Mouse (Mus musculus) kidney, postnatal 0 days (tissue): Measurements from ENCODE around the gene Dgat2l6. TPM values are rescaled to one million over a fixed set of nuclear protein-coding genes. Genes with fewer than 3 reads are reported as not detected.

Source experiments
- ATAC-seq: fragments of 200-750 bp; cut with Nextera tagmentation; replicated peaks from 2 replicates; pipeline ENCODE4 v1.8.0; 2017; ENCODE audit warnings: low read depth, moderate number of reproducible peaks, moderate TSS enrichment, moderate library complexity; ENCODE audit not compliant: low FRiP score
- DNase-seq: peaks from one replicate; pipeline ENCODE4 v3.0.0-alpha.2; 2016; ENCODE audit warnings: low spot score
- H3K27ac ChIP-seq: fragments of 300-500 bp; sonication (generic); 2 replicates; pipeline ENCODE4 v1.5.1; 2014; ENCODE audit warnings: mild to moderate bottlenecking
- H3K27me3 ChIP-seq: fragments of 300-500 bp; sonication (generic); 2 replicates; pipeline ENCODE4 v1.6.1; 2014; ENCODE audit warnings: low read length, mixed read lengths; ENCODE audit not compliant: insufficient read depth
- H3K36me3 ChIP-seq: fragments of 300-500 bp; sonication (generic); 2 replicates; pipeline ENCODE4 v1.6.1; 2014; ENCODE audit warnings: low read length, mixed read lengths; ENCODE audit not compliant: insufficient read depth
- H3K4me1 ChIP-seq: fragments of 300-500 bp; sonication (generic); replicated peaks from 2 replicates; pipeline ENCODE4 v1.6.1; 2014; ENCODE audit warnings: antibody characterized with exemption, low read length, mixed read lengths; ENCODE audit not compliant: insufficient read depth
- H3K4me2 ChIP-seq: fragments of 300-500 bp; sonication (generic); 2 replicates; pipeline ENCODE4 v1.6.1; 2014; ENCODE audit warnings: mild to moderate bottlenecking, low read length, moderate library complexity, mixed read lengths
- H3K4me3 ChIP-seq: fragments of 300-500 bp; sonication (generic); replicated peaks from 2 replicates; pipeline ENCODE4 v1.5.1; 2014; ENCODE audit warnings: low read depth, low read length
- H3K9ac ChIP-seq: fragments of 300-500 bp; sonication (generic); 2 replicates; pipeline ENCODE4 v1.6.1; 2014; ENCODE audit warnings: low read depth, low read length
- H3K9me3 ChIP-seq: fragments of 300-500 bp; sonication (generic); replicated peaks from 2 replicates; pipeline ENCODE4 v1.6.1; 2016; ENCODE audit warnings: low read length, inconsistent platforms, mixed read lengths
- CTCF ChIP-seq: IDR thresholded peaks from 2 replicates; pipeline ENCODE4 v1.5.1; 2016; ENCODE audit warnings: antibody characterized with exemption, low read depth, mild to moderate bottlenecking, moderate library complexity
- WGBS: fragments of 180-500 bp; shearing (Covaris S2); extraction: QIAGEN DNeasy Blood & Tissue Kit; methylation state at CpG from one replicate; pipeline ENCODE4 v1.1.7; 2014; 5-methylcytosine and 5-hydroxymethylcytosine counted together
- polyA plus RNA-seq: library from polyadenylated mRNA; unstranded; fragments of >200 nt; fragmentation: Nextera tagmentation; extraction: Ambion mirVana; gene quantifications from 2 replicates; pipeline ENCODE4 v1.2.1, GENCODE M21; 2015

The Dgat2l6 gene
- polyA plus RNA-seq, 1 experiment from 2014 or later, result not detected

- no peak overlapping the region for H3K9ac ChIP-seq
- no peak for ATAC-seq
- 88% methylated on average over 3 of the region's 3 CpGs for WGBS
Measured at GRCm38 (mm10) chrX:100565696-100566095, 41.1 kb downstream of the Dgat2l6 start.

GRCm38 (mm10) chrX:100571951-100572350 lies 47.3 kb downstream of the Dgat2l6 start, which contains the start of gene Awat1:
Gene Awat1 (plus strand): TSS chrX:100572251.
- no peak for TF ChIP-seq CTCF
- WGBS, result 90% methylated on average over 1 of the region's 1 CpGs
- Histone ChIP-seq H3K36me3 (no peaks in the 10 kb centered on the region), H3K27me3 (no peaks in the 10 kb centered on the region), H3K9me3 (no peaks in the 10 kb centered on the region), H3K9ac (no peak within 1 kb of the TSS), H3K4me2 (no peak within 1 kb of the TSS), H3K27ac (no peak within 1 kb of the TSS), H3K4me1 (no peaks in the 10 kb centered on the region), H3K4me3 (no peak within 1 kb of the TSS)
- DNase-seq, result no peak
- no peak for ATAC-seq

More at GRCm38 (mm10) chrX:100565696-100566095, 41.1 kb downstream of the Dgat2l6 start:
- H3K4me2 ChIP-seq, result no peak overlapping the region
- no peaks in the 10 kb centered on the region for H3K9me3 ChIP-seq
- TF ChIP-seq CTCF, result no peak
- H3K4me3 ChIP-seq, result no peak overlapping the region
- no peaks in the 10 kb centered on the region for H3K4me1 ChIP-seq
- no peak for DNase-seq
- H3K27me3 ChIP-seq, result no peaks in the 10 kb centered on the region
- H3K27ac ChIP-seq, result no peak overlapping the region
- no peaks in the 10 kb centered on the region for H3K36me3 ChIP-seq

- TF ChIP-seq CTCF, result no peak
- Histone ChIP-seq H3K4me3 (no peak within 1 kb of the TSS), H3K9me3 (no peaks in the 10 kb centered on the region), H3K9ac (no peak within 1 kb of the TSS), H3K27ac (no peak within 1 kb of the TSS), H3K27me3 (no peaks in the 10 kb centered on the region), H3K4me2 (no peak within 1 kb of the TSS), H3K4me1 (no peaks in the 10 kb centered on the region), H3K36me3 (no peaks in the 10 kb centered on the region)
- no peak for DNase-seq
- no peak for ATAC-seq
- WGBS, result 62% methylated on average over 4 of the region's 4 CpGs
Measured at GRCm38 (mm10) chrX:100594791-100595190, 70.2 kb downstream of the Dgat2l6 start, which contains the start of gene P2ry4. Gene P2ry4 (minus strand): TSS chrX:100594869.

Other genes starting within 250 kb of the Dgat2l6 start
- gene Otud6a, start 95.8 kb upstream of the Dgat2l6 start, polyA plus RNA-seq, result not detected in 2 replicates
- gene Awat2, start 82.1 kb upstream of the Dgat2l6 start, polyA plus RNA-seq, result 0.32 and 0.38 TPM in 2 replicates
- 50.2 and 50.9 TPM in 2 replicates for gene Igbp1, start 30.5 kb upstream of the Dgat2l6 start, polyA plus RNA-seq
- not detected in 2 replicates for gene Awat1, start 47.4 kb downstream of the Dgat2l6 start, polyA plus RNA-seq
- gene P2ry4, start 70.0 kb downstream of the Dgat2l6 start, polyA plus RNA-seq, result not detected in 2 replicates
- not detected in 2 replicates for gene Arr3, start 80.7 kb downstream of the Dgat2l6 start, polyA plus RNA-seq
- gene Kif4, start 100.9 kb downstream of the Dgat2l6 start, polyA plus RNA-seq, result 10.1 and 11.2 TPM in 2 replicates
- 92.4 and 94.4 TPM in 2 replicates for gene Pdzd11, start 101.7 kb downstream of the Dgat2l6 start, polyA plus RNA-seq
- 0.94 and 1.3 TPM in 2 replicates for gene Gdpd2, start 205.0 kb downstream of the Dgat2l6 start, polyA plus RNA-seq
- gene Dlg3, start 242.9 kb downstream of the Dgat2l6 start, polyA plus RNA-seq, result 1.8 and 1.9 TPM in 2 replicates